8 mouse cellular contexts compared by ENCODE assay signal in genomic region chr15:28025447-28026166, GRCm38 (mm10). TPM values are rescaled to one million over a fixed set of nuclear protein-coding genes. Genes with fewer than 3 reads are reported as not detected.
A peak's percentile ranks its signal among the peaks of the same experiment; 100 is the strongest.
DNase-seq lines count a peak whose midpoint lies in the region; ATAC-seq lines count a peak whose summit lies in the region.

Gene Trio, minus strand, starts transcription at chr15:28025848.

- H3K27ac ChIP-seq in intestine, embryonic 16.5 days (ENCODE audit: low read length), result peak within 1 kb of the TSS; percentile 97

- ATAC-seq in intestine, embryonic 16.5 days, result peak; percentile 97

- H3K9me3 ChIP-seq in intestine, embryonic 16.5 days (ENCODE audit: control insufficient read depth, low read length), result no peaks in the 10 kb centered on the region

- peak within 1 kb of the TSS; percentile 96 for H3K4me3 ChIP-seq in intestine, embryonic 16.5 days (ENCODE audit: low read length)

- no peaks in the 10 kb centered on the region for H3K27me3 ChIP-seq in intestine, embryonic 16.5 days (replicated peaks; ENCODE audit: control insufficient read depth, insufficient read depth, low read length)

- peak; percentile 99 for DNase-seq in adrenal gland, adult 2 months
- peak; percentile 88 for DNase-seq in embryo, embryonic 11.5 days (ENCODE audit: low read depth, low spot score)
- DNase-seq in gonadal fat pad, adult 2 months (ENCODE audit: low read depth), result peak; percentile 67
- DNase-seq in left cerebral cortex, postnatal 25 days (ENCODE audit: low spot score in 2 of 2), result peak; percentile 94 to 98
- peak; percentile 96 for DNase-seq in mesoderm, embryonic 11.5 days (ENCODE audit: low read depth, low spot score)
- peak; percentile 96 for DNase-seq in right cerebral cortex, postnatal 25 days
- peak; percentile 97 to 98 for DNase-seq in urinary bladder, postnatal 36 days (ENCODE audit: low spot score in 2 of 2)

- peak within 1 kb of the TSS; percentile 95 for H3K4me2 ChIP-seq in intestine, embryonic 16.5 days (ENCODE audit: low read depth, low read length)

- peak within 1 kb of the TSS; percentile 93 for H3K9ac ChIP-seq in intestine, embryonic 16.5 days (ENCODE audit: low read depth, low read length)

- H3K4me1 ChIP-seq in intestine, embryonic 16.5 days (ENCODE audit: control insufficient read depth, insufficient read depth, low read length), result peaks cover 27% of the 10 kb centered on the region

- no peaks in the 10 kb centered on the region for H3K36me3 ChIP-seq in intestine, embryonic 16.5 days (ENCODE audit: control insufficient read depth, insufficient read depth, low read length)

- under 1% methylated on average over 92 of the region's 94 CpGs for WGBS in intestine, embryonic 16.5 days

- intact Hi-C loops in left cerebral cortex, postnatal 25 days (cut with DNase I), result loop anchor here (2.0 to 5.0 kb wide), 4 partner anchors 85 to 157 kb away; no protein-coding TSS in a partner anchor

RNA-seq across cellular contexts. Expression of gene Trio, which starts in this region (rescaled TPM):
- total RNA-seq in adrenal gland, adult 2 months (2021), result 10 to 100 TPM; 44.5 to 62.9 TPM
- 32.9 and 37.0 TPM in 2 replicates for polyA plus RNA-seq in adrenal gland, adult 2 months (2012; rRNA removed)
- polyA plus RNA-seq in gonadal fat pad, adult 2 months (2012; rRNA removed), result 50.5 and 50.8 TPM in 2 replicates
- polyA plus RNA-seq in intestine, embryonic 16.5 days (2015; fragmentation: Nextera tagmentation; extraction: Ambion mirVana), result 12.2 and 13.4 TPM in 2 replicates
- 100 to 1,000 TPM; 219 to 226 TPM for total RNA-seq in left cerebral cortex, postnatal 25 days (2021)

Comparison
In these comparisons a context has a peak if more than half of its experiments do, and no peak if none do; other contexts are left out.
1. Peak in every context shown above with its lines: DNase-seq, ATAC-seq, H3K4me3 ChIP-seq and H3K27ac ChIP-seq.